Mouse (Mus musculus): Measurements from ENCODE around the gene Rac3. TPM values are rescaled to one million over a fixed set of nuclear protein-coding genes. Genes with fewer than 3 reads are reported as not detected.

The Rac3 gene
- total RNA-seq, 2 experiments from 2014 or later: 1.6 TPM; not detected in 1

GRCm38 (mm10) chr11:120763121-120763999 lies 42.1 kb downstream of the Rac3 start:
- ATAC-seq (replicated peaks; ENCODE audit: low FRiP score, low TSS enrichment, poor library complexity, severe bottlenecking): peak; percentile 35; the same call in 1 of the 2 replicates

- ATAC-seq (replicated peaks; ENCODE audit: low FRiP score, low TSS enrichment, poor library complexity, severe bottlenecking): peak; percentile 11; the same call in 1 of the 2 replicates
Measured at GRCm38 (mm10) chr11:120767023-120767422, 45.8 kb downstream of the Rac3 start.

- ATAC-seq (replicated peaks; ENCODE audit: low FRiP score, low TSS enrichment, poor library complexity, severe bottlenecking): no peak
Measured at GRCm38 (mm10) chr11:120768206-120768605, 46.9 kb downstream of the Rac3 start.

GRCm38 (mm10) chr11:120772749-120773148 lies 51.5 kb downstream of the Rac3 start:
- no peak for ATAC-seq (replicated peaks; ENCODE audit: low FRiP score, low TSS enrichment, poor library complexity, severe bottlenecking)

Other genes with a start within 250 kb of the Rac3 start
- gene Mrpl12, start 236.9 kb upstream of the Rac3 start, total RNA-seq (2014; fragmentation: Nextera tagmentation): 165 and 221 TPM in 2 replicates
- gene Mrpl12, start 236.9 kb upstream of the Rac3 start, total RNA-seq (2017): 151 and 192 TPM in 2 replicates
- gene Slc25a10, start 229.6 kb upstream of the Rac3 start, total RNA-seq (2014; fragmentation: Nextera tagmentation): 16.9 and 27.2 TPM in 2 replicates
- 17.6 and 18.8 TPM in 2 replicates for gene Slc25a10, start 229.6 kb upstream of the Rac3 start, total RNA-seq (2017)
- not detected in 2 replicates for gene Gcgr, start 190.8 kb upstream of the Rac3 start, total RNA-seq (2014; fragmentation: Nextera tagmentation)
- gene Gcgr, start 190.8 kb upstream of the Rac3 start, total RNA-seq (2017): not detected in 2 replicates
- gene Mcrip1, start 171.7 kb upstream of the Rac3 start, total RNA-seq (2014; fragmentation: Nextera tagmentation): 60.4 and 62.7 TPM in 2 replicates
- gene Mcrip1, start 171.7 kb upstream of the Rac3 start, total RNA-seq (2017): 18.5 and 18.8 TPM in 2 replicates
- gene Ppp1r27, start 170.3 kb upstream of the Rac3 start, total RNA-seq (2014; fragmentation: Nextera tagmentation): not detected in 2 replicates
- not detected in 2 replicates for gene Ppp1r27, start 170.3 kb upstream of the Rac3 start, total RNA-seq (2017)
- 236 and 270 TPM in 2 replicates for gene P4hb, start 148.2 kb upstream of the Rac3 start, total RNA-seq (2014; fragmentation: Nextera tagmentation)
- gene P4hb, start 148.2 kb upstream of the Rac3 start, total RNA-seq (2017): 334 and 373 TPM in 2 replicates
- gene Arhgdia, start 139.8 kb upstream of the Rac3 start, total RNA-seq (2014; fragmentation: Nextera tagmentation): 248 and 334 TPM in 2 replicates
- gene Arhgdia, start 139.8 kb upstream of the Rac3 start, total RNA-seq (2017): 96.3 and 154 TPM in 2 replicates
- gene Alyref, start 123.1 kb upstream of the Rac3 start, total RNA-seq (2014; fragmentation: Nextera tagmentation): 157 and 232 TPM in 2 replicates
- gene Alyref, start 123.1 kb upstream of the Rac3 start, total RNA-seq (2017): 208 and 278 TPM in 2 replicates
- gene Anapc11, start 123.0 kb upstream of the Rac3 start, total RNA-seq (2014; fragmentation: Nextera tagmentation): 84.0 and 110 TPM in 2 replicates
- gene Anapc11, start 123.0 kb upstream of the Rac3 start, total RNA-seq (2017): 21.9 and 27.6 TPM in 2 replicates
- 3.3 TPM in 1 of 2 replicates, not detected in the other for gene Npb, start 113.0 kb upstream of the Rac3 start, total RNA-seq (2014; fragmentation: Nextera tagmentation)
- gene Npb, start 113.0 kb upstream of the Rac3 start, total RNA-seq (2017): not detected in 2 replicates
- 74.6 and 87.3 TPM in 2 replicates for gene Pcyt2, start 103.5 kb upstream of the Rac3 start, total RNA-seq (2014; fragmentation: Nextera tagmentation)
- gene Pcyt2, start 103.5 kb upstream of the Rac3 start, total RNA-seq (2017): 28.5 and 29.6 TPM in 2 replicates
- 62.8 and 79.3 TPM in 2 replicates for gene Sirt7, start 96.2 kb upstream of the Rac3 start, total RNA-seq (2014; fragmentation: Nextera tagmentation)
- gene Sirt7, start 96.2 kb upstream of the Rac3 start, total RNA-seq (2017): 39.8 and 48.3 TPM in 2 replicates
- 26.0 and 31.6 TPM in 2 replicates for gene Mafg, start 87.9 kb upstream of the Rac3 start, total RNA-seq (2014; fragmentation: Nextera tagmentation)
- gene Mafg, start 87.9 kb upstream of the Rac3 start, total RNA-seq (2017): 11.7 and 12.2 TPM in 2 replicates
- gene Pycr1, start 77.7 kb upstream of the Rac3 start, total RNA-seq (2014; fragmentation: Nextera tagmentation): 0.13 and 1.1 TPM in 2 replicates
- 1.5 TPM in 1 of 2 replicates, not detected in the other for gene Pycr1, start 77.7 kb upstream of the Rac3 start, total RNA-seq (2017)
- gene Myadml2, start 73.3 kb upstream of the Rac3 start, total RNA-seq (2014; fragmentation: Nextera tagmentation): 6.3 TPM in 1 of 2 replicates, not detected in the other
- not detected in 2 replicates for gene Myadml2, start 73.3 kb upstream of the Rac3 start, total RNA-seq (2017)
- not detected in 2 replicates for gene Notum, start 60.3 kb upstream of the Rac3 start, total RNA-seq (2014; fragmentation: Nextera tagmentation)
- gene Notum, start 60.3 kb upstream of the Rac3 start, total RNA-seq (2017): not detected in 2 replicates
- 79.5 and 108 TPM in 2 replicates for gene Aspscr1, start 48.5 kb upstream of the Rac3 start, total RNA-seq (2014; fragmentation: Nextera tagmentation)
- gene Aspscr1, start 48.5 kb upstream of the Rac3 start, total RNA-seq (2017): 15.5 and 52.7 TPM in 2 replicates
- 132 and 157 TPM in 2 replicates for gene Cenpx, start 7.7 kb upstream of the Rac3 start, total RNA-seq (2014; fragmentation: Nextera tagmentation)
- 95.0 and 99.4 TPM in 2 replicates for gene Cenpx, start 7.7 kb upstream of the Rac3 start, total RNA-seq (2017)
- gene Lrrc45, start 7.5 kb upstream of the Rac3 start, total RNA-seq (2014; fragmentation: Nextera tagmentation): 25.3 and 34.4 TPM in 2 replicates
- 37.0 and 38.1 TPM in 2 replicates for gene Lrrc45, start 7.5 kb upstream of the Rac3 start, total RNA-seq (2017)
- 12.7 and 14.9 TPM in 2 replicates for gene Dcxr, start 5.8 kb downstream of the Rac3 start, total RNA-seq (2014; fragmentation: Nextera tagmentation)
- 6.2 and 10.2 TPM in 2 replicates for gene Dcxr, start 5.8 kb downstream of the Rac3 start, total RNA-seq (2017)
- gene Cbr2, start 10.6 kb downstream of the Rac3 start, total RNA-seq (2014; fragmentation: Nextera tagmentation): not detected in 2 replicates
- not detected in 2 replicates for gene Cbr2, start 10.6 kb downstream of the Rac3 start, total RNA-seq (2017)
- 2.5 and 12.0 TPM in 2 replicates for gene Hmga1b, start 41.3 kb downstream of the Rac3 start, total RNA-seq (2014; fragmentation: Nextera tagmentation)
- gene Hmga1b, start 41.3 kb downstream of the Rac3 start, total RNA-seq (2017): 8.7 and 10.9 TPM in 2 replicates
- 43.1 and 47.2 TPM in 2 replicates for gene Rfng, start 62.7 kb downstream of the Rac3 start, total RNA-seq (2014; fragmentation: Nextera tagmentation)
- 4.8 and 9.5 TPM in 2 replicates for gene Rfng, start 62.7 kb downstream of the Rac3 start, total RNA-seq (2017)
- 107 TPM in 2 replicates for gene Gps1, start 62.8 kb downstream of the Rac3 start, total RNA-seq (2014; fragmentation: Nextera tagmentation)
- gene Gps1, start 62.8 kb downstream of the Rac3 start, total RNA-seq (2017): 103 and 119 TPM in 2 replicates
- 150 TPM in 2 replicates for gene Dus1l, start 74.9 kb downstream of the Rac3 start, total RNA-seq (2014; fragmentation: Nextera tagmentation)
- gene Dus1l, start 74.9 kb downstream of the Rac3 start, total RNA-seq (2017): 68.4 and 87.6 TPM in 2 replicates
- gene Fasn, start 103.1 kb downstream of the Rac3 start, total RNA-seq (2014; fragmentation: Nextera tagmentation): 92.0 and 92.3 TPM in 2 replicates
- 27.2 and 34.0 TPM in 2 replicates for gene Fasn, start 103.1 kb downstream of the Rac3 start, total RNA-seq (2017)
- 9.0 and 14.0 TPM in 2 replicates for gene Ccdc57, start 211.4 kb downstream of the Rac3 start, total RNA-seq (2014; fragmentation: Nextera tagmentation)
- 6.4 and 6.8 TPM in 2 replicates for gene Ccdc57, start 211.4 kb downstream of the Rac3 start, total RNA-seq (2017)
- 0.15 and 1.9 TPM in 2 replicates for gene Slc16a3, start 227.0 kb downstream of the Rac3 start, total RNA-seq (2014; fragmentation: Nextera tagmentation)
- gene Slc16a3, start 227.0 kb downstream of the Rac3 start, total RNA-seq (2017): 2.1 and 3.2 TPM in 2 replicates

Data from megakaryocyte-erythroid progenitor cell, adult 5-6 weeks (primary cell).